Mouse (Mus musculus) left cerebral cortex, postnatal 25 days (tissue): ENCODE measurements at regions not wholly inside any gene's neighbourhood (a gene's known extent, or its start where the extent isn't known, plus 50 kb on each side); places are given as distances from the start of the nearest gene placed in this dataset.

Experiments used
- DNase-seq, 2 experiments: peaks; one replicate each; pipeline ENCODE4 v3.0.0; 2022; ENCODE audit warnings: low spot score in 2 of 2, mixed read lengths in 1 of 2
- intact Hi-C: fragments of 180-260 bp; cut with DNase I; formaldehyde crosslinking; loops from one replicate; pipeline ENCODE4 v1.15.1; 2025

DNA sequence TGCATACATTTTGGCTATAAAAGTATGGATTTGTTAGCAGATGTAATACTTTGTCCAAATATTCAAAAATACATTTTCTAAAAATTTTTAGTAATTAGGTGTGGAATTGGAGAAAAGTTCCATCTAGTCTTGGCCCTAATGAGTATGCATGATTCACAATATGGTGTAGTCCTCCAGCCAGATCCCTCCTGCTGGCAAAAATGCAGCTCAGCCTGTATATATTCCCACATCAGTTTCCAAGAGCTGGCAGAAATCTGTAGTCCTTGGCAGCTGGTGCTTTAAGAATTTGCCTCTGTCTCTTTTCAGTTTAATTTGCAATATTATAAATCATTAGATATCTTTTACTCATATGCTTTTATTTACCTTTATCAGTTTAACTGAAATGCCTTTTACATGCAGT, 1358.3 kb downstream of the Lrfn5 start:
- intact Hi-C loops = no loop called here
- peak in 1 of 2 experiments; percentile 1 for DNase-seq

DNA sequence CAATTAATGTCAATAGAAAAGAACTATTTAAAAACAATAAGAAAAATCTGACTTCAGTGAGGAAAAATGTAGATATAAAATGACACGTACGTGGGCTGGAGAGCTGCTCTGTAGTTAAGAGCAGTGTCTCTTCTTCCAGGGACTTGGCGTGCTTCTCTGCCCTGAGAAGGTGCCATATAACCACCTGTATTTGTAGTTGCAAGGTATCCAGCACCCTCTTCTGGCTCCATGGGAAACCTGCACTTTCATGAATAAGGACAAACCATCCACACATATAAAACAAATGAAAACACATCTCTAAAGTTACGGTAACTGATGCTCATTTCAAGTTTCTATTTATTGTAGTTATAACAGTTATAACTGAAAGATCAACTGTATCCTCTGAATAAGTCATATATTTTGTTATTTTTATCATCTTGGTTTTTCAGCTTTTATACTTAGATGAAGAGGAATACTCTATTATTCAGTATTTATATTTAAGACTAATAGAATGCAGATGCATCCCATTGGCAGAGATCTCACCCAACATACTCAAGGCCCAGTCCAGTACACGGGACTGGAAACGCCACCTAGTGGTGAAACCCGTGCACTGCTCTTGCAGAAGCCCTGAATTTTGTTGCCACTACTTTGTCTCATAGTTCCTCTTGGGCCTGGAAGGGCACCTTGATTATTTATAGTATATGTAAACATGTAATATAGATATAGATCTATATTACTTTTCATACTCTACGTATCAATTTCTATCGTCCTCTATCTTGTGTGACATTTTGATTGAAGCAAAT, 1370.1 kb downstream of the Lrfn5 start:
- intact Hi-C loops = no loop called here
- DNase-seq = no peak
